Mouse (Mus musculus) heart, postnatal 4 days (tissue): ENCODE measurements at regions not wholly inside any gene's neighbourhood (a gene's known extent, or its start where the extent isn't known, plus 50 kb on each side); places are given as distances from the start of the nearest gene placed in this dataset.

Experiments
- DNase-seq: peaks from one replicate; pipeline ENCODE4 v3.0.0; 2021

DNA sequence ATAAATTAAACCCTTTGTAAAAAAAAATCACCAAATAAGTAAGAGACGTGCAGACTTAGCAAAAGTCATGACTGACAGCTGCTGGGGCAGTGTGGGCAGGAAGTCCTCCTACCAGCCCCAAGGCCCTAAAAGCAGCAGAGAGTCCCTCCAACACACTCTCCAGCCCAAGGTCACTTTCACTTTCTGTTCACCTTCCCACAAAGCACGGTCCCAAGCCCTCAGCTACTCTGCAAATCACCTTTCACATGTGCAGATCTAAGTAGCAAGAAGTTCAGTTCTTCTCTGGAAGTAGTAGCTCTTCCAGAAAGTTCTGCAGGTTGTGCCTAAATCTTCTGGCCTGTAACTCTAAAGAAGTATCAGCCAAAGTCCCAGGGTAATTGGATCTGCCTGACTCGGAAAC, 120.8 kb upstream of the Gm26657 start:
- no peak for DNase-seq

DNA sequence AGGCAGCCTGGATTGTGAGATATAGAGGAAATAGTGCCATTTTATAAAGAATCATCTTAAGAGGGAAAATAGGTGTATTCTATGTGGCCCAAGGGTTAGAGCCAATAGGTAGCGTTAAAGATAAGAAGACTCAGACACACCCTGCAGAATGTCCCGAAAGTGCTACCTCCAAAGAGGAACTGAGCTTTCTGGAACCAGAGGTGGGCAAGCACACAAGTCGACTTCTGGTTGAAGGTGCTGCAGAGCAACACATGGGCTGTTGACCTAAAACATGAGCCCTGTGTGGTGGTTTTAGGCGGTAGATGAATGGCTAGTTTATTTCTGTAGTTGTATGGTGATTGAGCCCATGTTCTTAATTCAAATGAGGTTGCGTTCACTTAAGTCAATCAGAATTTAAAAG, 121.4 kb upstream of the Gm26657 start:
- DNase-seq = no peak

DNA sequence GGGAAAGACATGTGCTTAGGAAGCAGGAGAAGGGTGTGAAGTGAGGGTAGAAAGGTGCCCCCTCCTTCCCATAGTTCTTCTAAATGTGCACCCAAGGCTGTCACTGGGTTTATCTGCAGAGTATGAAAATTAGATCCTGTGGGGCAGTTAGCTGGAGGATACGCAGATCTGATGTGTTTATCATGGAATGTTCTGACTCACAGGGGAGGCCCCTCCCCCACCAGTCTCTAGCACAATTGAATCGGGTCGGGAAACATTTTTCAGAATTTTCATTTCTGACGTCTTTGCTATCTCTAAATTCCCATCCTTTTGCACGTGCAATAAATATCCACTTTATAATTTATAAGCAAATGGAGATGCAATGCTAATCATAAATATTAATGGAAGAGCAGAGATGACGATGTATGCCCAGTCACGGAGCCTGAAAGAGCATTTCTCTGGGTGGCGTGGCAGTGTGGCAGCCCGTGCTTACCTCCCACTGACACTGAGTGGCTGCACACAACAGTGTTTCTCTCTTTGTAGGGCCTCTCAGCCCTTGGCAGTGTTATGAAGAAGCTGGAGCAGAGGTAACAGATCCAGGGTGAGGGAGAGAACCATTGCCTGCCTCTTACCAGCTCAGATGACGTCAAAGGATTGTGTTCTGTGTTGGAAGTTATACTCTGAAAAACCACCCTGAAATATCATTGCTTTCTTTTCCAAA, 122.1 kb upstream of the Gm26657 start:
- DNase-seq = no peak

DNA sequence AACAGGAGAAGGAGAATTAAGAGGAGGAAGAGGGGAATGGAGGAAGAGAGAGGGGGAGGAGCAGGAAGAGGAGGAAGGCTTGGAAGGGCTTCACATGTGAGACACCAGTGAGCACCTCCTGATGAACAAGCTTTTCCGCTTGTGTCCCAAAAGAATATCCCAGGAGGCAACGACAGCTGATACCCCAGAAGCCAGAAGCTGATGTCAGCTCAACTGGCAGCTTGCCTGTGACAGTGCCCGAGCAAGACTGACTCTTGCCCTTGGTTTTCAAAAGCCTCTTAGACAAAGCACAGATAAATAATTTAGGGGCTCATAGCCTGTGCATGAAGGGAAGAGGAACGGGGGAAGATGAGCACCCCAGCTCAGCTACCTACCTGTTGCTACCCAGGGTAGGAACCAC, 127.5 kb upstream of the Gm26657 start:
- DNase-seq = peak; percentile 39

DNA sequence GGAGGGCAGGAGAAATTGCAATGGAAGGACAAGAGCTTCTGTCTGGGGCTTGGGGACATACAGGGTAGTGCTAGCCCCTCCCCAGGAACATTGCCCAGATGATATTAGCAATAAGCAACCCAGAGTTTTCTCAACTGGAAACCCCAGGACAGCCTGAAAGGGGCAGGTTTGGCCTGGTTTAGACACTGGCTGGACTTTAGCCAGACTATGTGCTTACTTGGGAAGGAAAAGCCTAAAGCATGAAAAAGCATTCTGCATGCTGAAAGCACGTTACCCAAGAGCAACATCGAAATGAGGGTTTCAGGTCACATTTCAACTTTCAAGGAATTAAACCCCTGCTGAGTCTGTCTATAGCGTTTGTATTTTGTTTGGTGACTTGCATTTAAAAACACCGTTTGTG, 128.1 kb upstream of the Gm26657 start:
- DNase-seq = no peak

DNA sequence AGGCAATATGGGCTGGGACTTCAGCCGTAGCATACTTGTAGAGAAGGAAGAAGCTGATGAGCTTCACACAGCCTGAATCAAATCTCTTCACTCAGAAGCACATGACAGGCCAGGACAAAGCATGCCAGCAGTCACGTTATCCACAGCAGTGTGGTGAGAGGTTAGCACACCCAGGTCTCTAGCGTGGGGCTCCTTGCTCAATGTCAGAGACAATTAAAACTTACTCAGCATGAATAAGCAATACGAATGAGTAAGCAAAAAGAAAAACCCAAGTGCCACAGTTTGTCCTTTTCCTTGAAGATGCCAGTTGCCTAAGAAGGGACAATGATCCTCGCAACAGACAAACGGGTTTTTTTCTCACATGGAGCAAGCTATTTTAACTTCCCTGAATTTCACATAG, 129.6 kb upstream of the Gm26657 start:
- DNase-seq = no peak

DNA sequence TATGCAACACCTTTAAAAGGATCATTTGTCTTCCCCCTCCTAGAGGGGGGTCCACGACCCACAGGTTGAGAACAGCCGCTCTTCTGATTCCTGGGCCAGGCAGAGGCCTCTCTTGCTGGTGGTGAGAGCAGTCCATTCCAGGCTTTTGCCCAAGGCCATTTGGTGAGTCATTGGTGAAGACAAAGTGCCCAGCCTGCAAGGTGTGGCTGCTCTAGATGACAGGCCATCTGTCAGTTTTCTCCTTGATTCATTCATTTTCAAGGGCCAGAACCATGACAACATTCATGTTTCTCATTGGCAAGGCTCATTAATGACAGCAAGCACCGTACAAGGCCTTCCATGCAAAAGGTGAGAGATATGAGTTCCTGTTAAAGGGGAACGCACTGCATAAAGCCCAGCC, 131.2 kb upstream of the Gm26657 start:
- DNase-seq = no peak

DNA sequence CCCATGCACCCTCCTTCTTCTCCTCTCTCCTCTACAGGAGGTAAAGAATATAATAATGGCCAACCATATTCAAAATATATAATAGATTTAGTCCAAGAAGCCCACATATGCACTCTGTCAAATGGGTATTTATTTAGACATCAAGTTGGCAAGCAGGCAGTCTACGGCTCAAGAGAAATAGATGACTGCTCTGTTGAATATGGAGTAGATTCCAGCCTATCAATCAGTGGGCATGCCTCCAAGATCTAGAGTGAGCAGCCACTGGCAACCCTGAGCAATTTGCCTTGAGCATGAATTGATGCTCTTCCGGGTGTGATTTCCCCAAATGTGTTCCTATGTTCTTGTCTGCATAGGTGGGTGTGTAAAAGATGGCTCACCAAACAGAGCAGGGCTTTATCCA, 141.5 kb upstream of the Gm26657 start:
- no peak for DNase-seq

DNA sequence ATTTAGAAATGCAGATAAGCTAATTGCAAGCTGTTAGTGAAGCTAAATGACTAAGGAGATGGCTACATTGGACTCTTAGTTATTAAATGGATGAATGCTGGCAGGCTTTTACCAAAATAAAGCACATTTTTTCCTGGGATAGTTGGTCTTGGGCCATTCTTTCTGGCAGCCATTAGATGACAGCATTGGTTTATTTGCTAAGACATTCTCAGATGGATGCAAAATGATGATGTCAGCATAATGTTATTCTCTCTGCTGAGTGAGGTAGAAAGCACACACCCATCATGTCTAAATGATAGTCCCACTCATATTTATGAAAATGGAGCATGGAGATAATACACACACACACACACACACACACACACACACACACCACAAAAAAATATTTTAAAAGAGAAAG, 141.9 kb upstream of the Gm26657 start:
- DNase-seq = no peak

DNA sequence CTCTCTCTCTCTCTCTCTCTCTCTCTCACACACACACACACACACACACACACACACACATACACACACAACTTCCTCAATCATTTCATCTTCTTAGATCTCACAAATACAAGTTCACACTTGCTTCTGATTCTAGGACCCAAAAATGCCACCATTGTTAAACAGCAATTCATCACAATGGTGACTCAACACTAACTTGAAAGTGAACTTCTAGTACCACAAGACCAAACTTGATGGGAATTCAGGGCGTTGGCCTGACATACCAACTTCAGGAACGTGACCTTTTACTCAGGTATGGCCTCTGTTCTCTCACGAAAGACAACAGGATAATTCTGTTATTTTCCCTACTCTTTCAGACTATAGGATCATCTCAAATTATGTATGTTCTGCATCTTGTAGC, 157.5 kb upstream of the Gm26657 start:
- DNase-seq = no peak

DNA sequence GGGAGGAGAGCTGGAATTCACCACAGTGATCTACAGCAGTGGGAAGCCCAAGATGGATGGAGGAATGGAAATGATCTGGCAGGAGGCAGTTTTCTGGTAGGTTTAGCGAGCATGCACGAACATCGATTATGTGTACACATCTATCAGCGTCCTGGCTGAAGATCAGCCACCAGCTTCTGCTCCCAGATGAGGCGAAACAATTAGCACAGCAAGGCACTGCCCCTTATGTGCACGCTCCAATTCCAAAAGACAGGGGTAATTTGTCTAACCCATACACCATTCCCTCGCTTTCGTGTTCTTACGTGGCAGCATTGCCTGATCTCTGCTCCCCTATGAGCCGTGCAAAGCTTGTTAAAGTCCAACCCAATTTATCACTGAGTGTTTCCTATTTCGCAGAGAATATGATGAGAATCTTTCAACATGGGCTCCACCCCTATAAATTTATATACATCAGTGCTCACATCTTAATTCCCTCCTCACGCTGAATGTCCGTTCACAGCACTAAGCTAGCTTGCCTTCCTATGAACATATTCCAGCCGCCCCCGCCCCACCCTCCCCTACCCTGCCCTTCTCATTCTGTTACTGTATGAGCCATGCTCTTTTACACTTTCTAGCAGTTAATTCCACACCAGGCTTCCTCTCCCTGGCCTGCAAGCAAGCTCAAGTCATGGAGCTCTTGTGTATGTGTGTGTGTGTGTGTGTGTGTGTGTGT, 162.9 kb upstream of the Gm26657 start:
- DNase-seq = no peak

DNA sequence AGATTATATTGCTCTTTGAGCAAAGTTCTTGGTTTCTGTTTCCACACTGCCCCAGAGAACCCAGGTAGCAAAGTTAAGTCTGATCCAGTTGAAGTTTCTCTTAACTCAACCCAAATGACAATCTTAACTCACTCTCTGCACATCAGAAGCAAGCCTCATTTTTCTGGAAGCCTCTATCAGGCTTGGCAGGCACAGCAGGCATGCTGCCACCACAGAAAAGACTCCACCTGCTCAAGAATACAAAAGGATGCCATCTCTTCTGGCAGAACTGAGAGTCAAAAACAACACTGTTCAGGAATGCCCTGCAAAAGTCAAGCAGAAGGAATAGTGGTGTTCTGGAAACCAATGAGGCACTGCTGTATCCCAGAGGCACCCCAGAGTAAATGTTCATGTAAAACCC, 187.7 kb upstream of the Gm26657 start:
- DNase-seq = no peak

DNA sequence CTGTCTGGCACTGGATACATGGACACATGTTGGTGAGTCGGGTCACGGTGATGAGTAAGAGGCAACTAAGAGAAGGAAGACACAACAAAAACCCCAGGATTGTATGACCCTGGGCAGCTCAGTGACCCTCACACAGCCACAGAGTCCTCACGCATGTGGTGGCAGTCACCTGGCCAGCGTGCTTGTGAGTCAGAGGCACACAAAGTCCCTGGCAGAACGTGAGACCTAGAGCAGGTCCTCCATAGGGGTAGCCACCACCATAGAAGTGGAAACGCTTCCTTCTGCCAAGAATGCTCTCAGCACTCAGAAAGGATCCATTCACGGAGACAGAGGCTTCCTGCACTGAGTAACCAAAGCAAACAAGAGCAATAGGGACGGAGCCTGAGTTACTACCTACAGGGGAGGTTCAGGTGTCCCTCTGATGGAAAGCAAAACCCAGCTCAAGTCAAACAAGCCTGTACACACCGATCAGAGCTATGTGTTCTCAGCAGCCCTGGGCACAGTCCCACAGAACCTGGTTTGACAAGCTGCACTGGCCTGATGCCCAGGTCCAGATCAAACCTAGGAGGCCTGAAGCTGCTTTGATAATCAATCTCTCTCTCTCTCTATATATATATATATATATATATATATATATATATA, 206.4 kb upstream of the Gm26657 start:
- DNase-seq = no peak

DNA sequence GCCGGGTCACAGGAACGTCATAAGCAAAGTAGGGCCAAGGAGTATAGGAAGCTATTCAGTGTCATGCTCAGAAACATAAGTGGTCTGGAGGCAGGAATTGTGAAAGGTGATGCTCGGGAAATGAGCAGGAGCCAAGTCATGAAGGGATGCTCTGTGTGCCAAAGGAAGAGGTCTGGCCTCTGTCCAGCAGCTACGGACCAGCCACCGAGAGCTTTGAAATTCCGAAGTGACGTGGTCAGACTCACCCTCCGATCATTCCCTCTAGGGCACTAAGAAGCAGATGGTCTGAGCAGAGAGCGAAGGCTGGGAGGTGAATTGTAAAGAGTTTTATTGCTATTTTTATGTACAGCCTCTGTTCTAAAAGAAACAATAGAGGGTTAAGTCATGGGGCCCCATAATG, 206.9 kb upstream of the Gm26657 start:
- peak; percentile 5 for DNase-seq

DNA sequence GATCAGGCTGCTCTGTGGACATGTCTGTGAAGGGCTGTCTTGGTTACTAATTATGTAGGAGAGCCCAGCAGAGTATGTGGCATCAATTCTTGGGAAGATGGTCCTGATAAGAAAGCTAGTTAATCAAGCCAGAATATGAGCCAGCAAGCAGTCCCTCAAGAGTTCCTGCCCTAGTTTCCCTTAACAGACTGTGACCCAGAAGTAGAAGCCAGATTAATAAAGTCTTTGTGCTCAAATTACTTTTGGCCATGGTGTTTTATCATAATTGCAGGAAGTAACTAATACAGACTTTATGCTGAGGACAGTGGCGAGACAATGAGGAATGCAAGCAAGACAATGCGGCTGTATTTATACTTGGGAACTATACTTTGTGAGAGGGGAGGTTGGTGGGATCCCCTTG, 211.3 kb upstream of the Gm26657 start:
- DNase-seq = no peak

DNA sequence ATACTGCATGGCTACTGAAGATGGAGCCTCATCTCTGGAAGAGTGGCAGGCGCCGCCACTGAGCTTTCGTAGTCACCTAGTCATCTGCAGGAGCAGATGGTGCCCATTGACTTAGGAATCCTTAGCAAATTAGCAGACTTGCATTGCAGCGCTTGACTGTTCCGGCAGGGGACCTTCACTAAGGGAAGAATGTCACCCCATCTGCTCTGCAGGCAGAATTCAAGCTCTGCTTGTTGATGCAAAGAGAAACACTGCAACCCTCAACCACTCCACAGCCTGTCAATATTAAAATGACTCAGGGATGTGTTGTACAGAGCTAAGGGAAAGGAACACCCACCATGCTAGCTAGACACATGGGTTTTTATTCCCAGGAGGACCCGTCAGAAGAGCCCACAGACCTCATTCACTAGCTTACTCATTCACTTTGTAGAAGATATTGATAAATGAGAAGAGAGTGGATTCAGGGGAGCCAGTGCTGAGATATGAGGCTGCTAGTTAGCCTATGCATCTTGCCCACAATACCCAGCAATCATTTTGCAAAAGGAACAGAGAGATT, 215.4 kb upstream of the Gm26657 start:
- DNase-seq = no peak

DNA sequence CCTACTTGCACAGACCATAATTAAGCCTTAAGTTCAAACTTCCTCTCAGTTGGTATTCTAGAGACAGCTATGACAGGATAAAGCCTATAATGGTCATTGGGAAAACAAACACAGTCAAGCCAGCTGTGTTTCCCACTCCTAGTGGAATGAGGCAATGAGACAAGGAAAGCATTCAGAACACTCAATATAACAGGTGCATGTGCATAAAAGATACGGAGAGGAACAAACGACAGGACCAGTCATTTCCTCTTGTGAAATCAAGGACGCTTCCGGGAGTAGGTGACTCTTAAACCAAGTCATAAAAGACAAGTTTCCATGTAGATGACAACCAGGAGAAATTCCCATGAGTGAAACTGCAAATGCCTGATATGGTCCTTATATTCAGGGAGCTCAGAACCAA, 232.1 kb upstream of the Gm26657 start:
- DNase-seq = no peak

DNA sequence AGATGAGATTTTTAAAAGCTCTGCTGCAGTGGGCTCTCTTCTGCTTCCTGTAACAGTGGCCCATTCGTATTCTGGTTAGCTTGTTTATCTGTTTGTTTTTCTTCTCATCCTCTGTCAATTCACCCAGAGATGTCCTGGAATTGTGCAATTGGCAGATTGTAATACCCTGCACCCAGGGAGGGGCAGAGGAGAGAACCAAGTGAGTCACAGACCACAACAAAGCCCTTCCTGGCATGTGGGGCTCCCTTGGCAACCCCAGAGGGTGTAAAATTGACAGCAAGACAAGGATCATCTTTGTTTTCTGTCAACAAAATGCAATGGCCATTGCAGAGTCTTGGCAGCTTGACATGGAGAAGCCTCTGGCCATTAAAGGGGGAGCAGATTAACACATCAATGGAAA, 233.1 kb upstream of the Gm26657 start:
- no peak for DNase-seq

DNA sequence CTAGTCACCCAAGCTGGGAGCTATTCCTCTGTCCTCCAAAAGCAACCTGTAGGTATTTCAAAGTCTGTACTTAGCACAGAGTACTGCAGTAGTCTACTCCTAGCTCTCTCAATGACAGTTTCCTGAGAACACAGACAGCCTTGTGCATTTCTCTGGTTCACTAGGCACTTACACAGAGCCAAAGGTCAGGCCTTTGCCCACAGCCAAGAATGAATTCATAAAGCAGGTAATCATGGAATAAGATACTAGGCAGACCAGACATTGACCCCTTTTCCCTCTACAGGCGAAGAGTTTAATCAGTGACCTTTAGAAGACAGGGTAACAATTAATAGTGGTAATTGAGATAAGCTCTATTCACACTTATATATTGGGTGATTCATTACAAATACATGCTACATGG, 233.8 kb upstream of the Gm26657 start:
- no peak for DNase-seq

DNA sequence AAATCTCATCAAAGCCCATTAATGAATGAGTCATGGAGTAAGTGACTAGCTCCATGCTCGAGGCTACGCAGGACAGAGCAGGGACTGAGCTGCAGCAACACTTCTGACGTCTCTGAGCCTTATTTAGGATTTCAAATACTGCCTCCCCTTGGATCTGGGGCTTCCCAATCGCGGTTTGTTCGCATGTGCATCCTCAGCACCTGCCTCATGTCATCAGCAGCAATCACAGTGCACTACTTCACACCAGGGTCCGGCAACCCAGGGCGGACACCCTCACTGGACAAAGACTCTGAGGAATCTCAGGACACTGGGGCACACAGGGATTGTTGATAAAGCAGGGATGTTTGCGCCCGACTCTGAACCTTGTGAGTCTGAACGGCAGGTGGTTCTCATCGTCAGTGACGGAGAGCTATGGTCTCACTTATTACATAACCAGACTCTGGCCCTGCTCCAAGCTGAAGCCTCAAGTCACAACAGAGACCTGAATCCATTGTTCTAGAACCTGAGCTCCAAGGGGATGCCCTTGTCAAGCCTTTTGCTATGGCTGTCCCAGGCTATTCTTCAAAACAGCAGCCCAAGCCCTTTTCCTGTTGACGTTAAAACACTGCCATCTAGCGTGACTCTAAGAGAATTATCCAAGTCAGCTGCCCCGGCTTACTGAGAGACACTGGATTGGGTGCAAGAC, 247.2 kb upstream of the Gm26657 start:
- peak; percentile 59 for DNase-seq

DNA sequence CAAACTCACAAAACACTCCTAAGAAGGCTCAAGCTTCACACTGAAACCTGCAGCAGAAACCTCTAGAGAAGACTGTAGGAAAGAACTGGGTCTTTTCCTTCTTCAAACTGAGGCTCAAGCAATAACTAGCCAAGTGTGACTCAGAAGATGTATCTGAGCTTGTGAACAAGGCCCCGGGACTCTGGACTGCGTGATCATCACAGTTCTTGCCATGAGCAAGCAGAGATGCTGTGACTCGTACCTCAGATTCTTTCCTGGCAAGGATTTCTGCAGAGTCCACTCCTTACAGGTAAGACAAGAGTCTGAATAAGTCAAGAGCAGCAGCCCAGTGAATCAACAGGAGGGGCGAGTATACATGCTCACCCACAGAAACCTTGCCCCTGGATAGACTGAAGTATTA, 250.5 kb upstream of the Gm26657 start:
- no peak for DNase-seq

DNA sequence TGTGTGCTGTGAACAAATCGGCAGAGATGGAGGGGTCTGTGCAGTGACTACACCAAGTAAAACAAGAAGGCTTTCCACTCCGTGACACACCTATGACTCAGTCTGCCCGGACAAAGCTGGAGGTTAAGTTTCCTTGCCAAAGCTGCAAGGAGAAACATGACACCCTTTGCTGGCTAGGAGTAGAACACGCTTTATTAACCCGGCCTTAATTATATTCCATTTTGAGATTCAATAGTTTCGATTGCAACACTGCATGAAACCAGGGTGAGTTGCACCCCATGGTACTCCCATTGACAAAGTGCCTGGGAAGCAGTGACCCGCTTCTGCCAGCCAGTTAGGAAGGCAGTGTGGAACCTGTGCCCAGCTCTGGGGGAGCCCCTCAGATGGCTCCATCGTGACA, 256.2 kb upstream of the Gm26657 start:
- no peak for DNase-seq

DNA sequence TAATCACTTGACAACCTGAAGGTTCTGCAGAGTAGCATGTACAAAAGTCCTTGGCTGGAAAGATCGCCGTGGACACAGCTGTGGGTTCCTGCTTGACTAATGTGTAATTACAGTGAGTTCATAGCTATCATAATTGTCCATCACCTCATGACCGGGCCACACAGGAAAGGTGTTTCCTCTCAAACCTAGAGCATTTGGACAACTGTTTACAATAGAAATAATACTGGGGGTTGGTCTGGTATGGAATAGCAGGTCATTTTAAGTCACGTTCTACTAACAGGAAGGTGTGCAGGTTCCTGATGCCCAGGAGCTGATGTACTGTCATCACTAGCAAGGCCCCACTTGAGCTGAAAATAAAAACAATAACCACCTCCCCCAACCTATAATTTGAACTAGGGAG, 283.1 kb upstream of the Gm26657 start:
- no peak for DNase-seq
